ENCODE assay signal across 13 mouse cellular contexts in genomic region chr1:145138452-145139266, GRCm38 (mm10).
DNase-seq lines count a peak whose midpoint lies in the region; ATAC-seq lines count a peak whose summit lies in the region.
"Had no signal": no experiment of that assay in that cellular context is flagged by ENCODE, and none has a peak within 500 bp of the region (broad histone marks: within the 10 kb centered on the region; RNA-seq: fewer than 3 reads in every experiment).

No protein-coding gene starts in this region.

- no peak overlapping the region for H3K4me2 ChIP-seq in kidney, embryonic 16.5 days (replicated peaks; ENCODE audit: low read depth, low read length)
- H3K4me2 ChIP-seq in lung, embryonic 16.5 days (ENCODE audit: low read depth, low read length): no peak overlapping the region

- DNase-seq in adrenal gland, postnatal 14 days: peak; percentile 7
- DNase-seq in adrenal gland, postnatal 10 days: no peak
- peak; percentile 3 to 20 for DNase-seq in kidney, postnatal 4 days
- peak; percentile 7 for DNase-seq in c-Kit-positive CD71-negative TER-119-negative erythroid progenitor cells, embryonic 14.5 days (ENCODE audit: low read depth)
- DNase-seq in adrenal gland, adult 2 months: no peak
- DNase-seq: gastrocnemius, postnatal 14 days; kidney, postnatal 36 days; retina, postnatal 1 day; thymus, postnatal 4 days had no signal

- H3K4me3 ChIP-seq in kidney, embryonic 16.5 days (ENCODE audit: low read length): no peak overlapping the region
- no peak overlapping the region for H3K4me3 ChIP-seq in lung, embryonic 16.5 days (ENCODE audit: low read length)

- no peak overlapping the region for H3K9ac ChIP-seq in kidney, embryonic 16.5 days (replicated peaks; ENCODE audit: low read length)
- no peak overlapping the region for H3K9ac ChIP-seq in lung, embryonic 16.5 days (ENCODE audit: low read length)

- no peaks in the 10 kb centered on the region for H3K36me3 ChIP-seq in kidney, embryonic 16.5 days (ENCODE audit: insufficient read depth, low read length)
- no peaks in the 10 kb centered on the region for H3K36me3 ChIP-seq in lung, embryonic 16.5 days (ENCODE audit: control insufficient read depth, insufficient read depth, low read length)

- ATAC-seq in kidney, embryonic 16.5 days (ENCODE audit: low FRiP score, low TSS enrichment): no peak
- peak; percentile 91 for ATAC-seq in lung, embryonic 16.5 days (ENCODE audit: low read depth)
- ATAC-seq in erythroblast, adult 5-6 weeks (replicated peaks; ENCODE audit: low FRiP score, poor library complexity, severe bottlenecking): no peak

- H3K27ac ChIP-seq in kidney, embryonic 16.5 days (ENCODE audit: low read length): no peak overlapping the region
- no peak overlapping the region for H3K27ac ChIP-seq in lung, embryonic 16.5 days (ENCODE audit: low read length)
- H3K27ac ChIP-seq: macrophage had no signal

- H3K4me1 ChIP-seq in kidney, embryonic 16.5 days (ENCODE audit: insufficient read depth, low read length): no peaks in the 10 kb centered on the region
- H3K4me1 ChIP-seq in lung, embryonic 16.5 days (replicated peaks; ENCODE audit: control insufficient read depth, insufficient read depth, low read length): no peaks in the 10 kb centered on the region

- 35% methylated on average over 2 of the region's 2 CpGs for WGBS in kidney, embryonic 16.5 days
- 21% methylated on average over 2 of the region's 2 CpGs for WGBS in lung, embryonic 16.5 days

- H3K9me3 ChIP-seq in kidney, embryonic 16.5 days (ENCODE audit: low read length): no peaks in the 10 kb centered on the region
- H3K9me3 ChIP-seq in lung, embryonic 16.5 days (ENCODE audit: control insufficient read depth, low read length): no peaks in the 10 kb centered on the region

- no peaks in the 10 kb centered on the region for H3K27me3 ChIP-seq in kidney, embryonic 16.5 days (ENCODE audit: insufficient read depth, low read length)
- no peaks in the 10 kb centered on the region for H3K27me3 ChIP-seq in lung, embryonic 16.5 days (ENCODE audit: control insufficient read depth, insufficient read depth, low read depth, low read length)

Comparison
In these comparisons a context has a peak if more than half of its experiments do, and no peak if none do; other contexts are left out.
1. DNase-seq: peak in adrenal gland, postnatal 14 days (single experiment), kidney, postnatal 4 days (2 of 2) and c-Kit-positive CD71-negative TER-119-negative erythroid progenitor cells, embryonic 14.5 days (single experiment); none in adrenal gland, postnatal 10 days (single experiment) and adrenal gland, adult 2 months (single experiment).